Mouse (Mus musculus) G1E (cell line): Measurements from ENCODE around the gene Ptpn6. TPM values are rescaled to one million over a fixed set of nuclear protein-coding genes. Genes with fewer than 3 reads are reported as not detected.

Experiments
- ATAC-seq: 2 replicates; pipeline ENCODE4 v1.8.0; 2016; ENCODE audit warnings: mild to moderate bottlenecking; ENCODE audit not compliant: insufficient number of reproducible peaks, poor library complexity, low FRiP score, severe bottlenecking; ENCODE audit errors: extremely low read depth
- DNase-seq: peaks from one replicate; pipeline ENCODE4 v3.0.0; 2012; ENCODE audit warnings: low spot score
- H3K27me3 ChIP-seq: 2 replicates; pipeline ENCODE4 v1.6.1; 2012; ENCODE audit warnings: mild to moderate bottlenecking, low read length, inconsistent platforms; ENCODE audit not compliant: insufficient read depth
- H3K36me3 ChIP-seq: replicated peaks from 2 replicates; pipeline ENCODE3; 2012; ENCODE audit warnings: mild to moderate bottlenecking, inconsistent platforms
- H3K4me1 ChIP-seq: 2 replicates; pipeline ENCODE4 v1.6.1; 2012; ENCODE audit warnings: low read depth, low read length, inconsistent platforms, mixed read lengths; ENCODE audit not compliant: insufficient read depth
- H3K4me3 ChIP-seq: 2 replicates; pipeline ENCODE4 v1.5.1; 2012; ENCODE audit warnings: low read depth, mild to moderate bottlenecking, inconsistent platforms, low read length, moderate library complexity, mixed read lengths
- H3K9me3 ChIP-seq: replicated peaks from 2 replicates; pipeline ENCODE4 v1.6.1; 2012; ENCODE audit warnings: inconsistent platforms
- CTCF ChIP-seq: IDR thresholded peaks from 2 replicates; pipeline ENCODE4 v1.5.1; 2012; ENCODE audit warnings: low read depth, low read length, inconsistent platforms, mixed read lengths
- GATA1 ChIP-seq: IDR thresholded peaks from 2 replicates; pipeline ENCODE4 v1.6.1; 2012; ENCODE audit warnings: borderline replicate concordance, low read length, inconsistent platforms, mixed read lengths
- GATA2 ChIP-seq: IDR thresholded peaks from 2 replicates; pipeline ENCODE4 v1.6.1; 2012; ENCODE audit warnings: low read depth, low read length, inconsistent platforms, borderline replicate concordance
- POLR2AphosphoS5 ChIP-seq: IDR thresholded peaks from 2 replicates; pipeline ENCODE4 v1.6.1; 2012; ENCODE audit warnings: low read depth, low read length, inconsistent platforms; ENCODE audit not compliant: insufficient replicate concordance
- TAL1 ChIP-seq: conservative IDR thresholded peaks from 2 replicates; pipeline ENCODE4 v1.6.1; 2012; ENCODE audit warnings: low read depth, low read length, inconsistent platforms, mixed read lengths
- polyA plus RNA-seq: library from polyadenylated mRNA; stranded (reverse); fragments of >175 nt; gene quantifications from 2 replicates; pipeline ENCODE4 v1.2.3, GENCODE M21; 2012
- total RNA-seq, 2 experiments: library from RNA; stranded (forward) in 1 of 2; stranded (reverse) in 1 of 2; fragments of 200-1000 nt in 1 of 2; fragments of >200 nt in 1 of 2; fragmentation: Nextera tagmentation in 1 of 2; gene quantifications; 2 replicates each; pipeline ENCODE4 v1.2.3; 2014 to 2017

Ptpn6 gene
- total RNA-seq (2014; fragmentation: Nextera tagmentation) (66.2 and 72.6 TPM in 2 replicates), total RNA-seq (2017) (309 and 356 TPM in 2 replicates), polyA plus RNA-seq (54.9 and 129 TPM in 2 replicates)

DNA sequence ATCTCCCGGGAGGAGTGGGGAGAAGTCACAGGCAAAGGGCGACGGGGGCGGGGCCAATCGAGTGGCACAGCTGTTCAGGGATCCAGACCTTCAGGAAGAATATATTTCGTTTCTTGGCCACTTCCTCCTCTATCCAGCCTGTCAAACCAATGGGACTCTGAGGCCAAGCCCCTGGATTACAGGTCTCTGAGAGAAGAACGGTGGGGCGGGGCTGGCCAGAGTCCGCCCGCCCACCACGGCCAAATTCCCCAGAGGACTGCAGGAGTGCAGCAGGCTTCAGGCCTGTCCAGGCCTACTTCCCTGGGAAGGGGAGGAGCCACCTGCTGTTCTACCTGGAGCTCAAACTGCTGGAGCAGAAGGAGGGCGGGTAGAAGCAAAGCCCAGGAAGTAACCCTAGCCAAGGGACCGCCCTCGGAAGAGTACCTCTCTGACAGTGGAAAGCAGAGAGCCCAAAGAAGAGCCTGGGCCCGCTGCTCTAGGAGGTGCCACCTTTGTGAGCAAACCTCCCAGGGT, at the start of gene Ptpn6:
Gene Ptpn6 (minus strand): TSS at position 204 of the 513 bp plus-strand sequence.
- TF ChIP-seq GATA2: no peak
- TF ChIP-seq CTCF: no peak
- TF ChIP-seq POLR2AphosphoS5: no peak
- no peak for TF ChIP-seq TAL1
- TF ChIP-seq GATA1: no peak
- DNase-seq (no peak), ATAC-seq (0 out of 2 replicates have a peak, but pooled peaks have one; percentile 3)
- Histone ChIP-seq H3K4me3 (peak within 1 kb of the TSS; percentile 61; the same call in 1 of the 2 replicates), H3K36me3 (peaks cover 19% of the 10 kb centered on the region), H3K4me1 (peaks cover 66% of the 10 kb centered on the region), H3K27me3 (no peaks in the 10 kb centered on the region), H3K9me3 (no peaks in the 10 kb centered on the region)

- DNase-seq (no peak), ATAC-seq (no peak)
- no peaks in the 10 kb centered on the region for H3K9me3 ChIP-seq
- no peaks in the 10 kb centered on the region for H3K4me1 ChIP-seq
- peaks cover 8% of the 10 kb centered on the region for H3K36me3 ChIP-seq
- H3K4me3 ChIP-seq: no peak overlapping the region
- TF ChIP-seq GATA2 (no peak), GATA1 (no peak)
- peaks cover 2% of the 10 kb centered on the region; the same call in 1 of the 2 replicates for H3K27me3 ChIP-seq
Observed at GRCm38 (mm10) chr6:124787722-124788121, 49.2 kb upstream of the Ptpn6 start.

- no peak for ATAC-seq
- peaks cover 5% of the 10 kb centered on the region for H3K36me3 ChIP-seq
- H3K9me3 ChIP-seq: no peaks in the 10 kb centered on the region
- no peak for TF ChIP-seq CTCF
- H3K4me1 ChIP-seq: peaks cover 5% of the 10 kb centered on the region; the same call in 1 of the 2 replicates
- peaks cover 7% of the 10 kb centered on the region for H3K27me3 ChIP-seq
- no peak for DNase-seq
- H3K4me3 ChIP-seq: no peak overlapping the region
Observed at GRCm38 (mm10) chr6:124786756-124787420, 48.4 kb upstream of the Ptpn6 start.

DNA sequence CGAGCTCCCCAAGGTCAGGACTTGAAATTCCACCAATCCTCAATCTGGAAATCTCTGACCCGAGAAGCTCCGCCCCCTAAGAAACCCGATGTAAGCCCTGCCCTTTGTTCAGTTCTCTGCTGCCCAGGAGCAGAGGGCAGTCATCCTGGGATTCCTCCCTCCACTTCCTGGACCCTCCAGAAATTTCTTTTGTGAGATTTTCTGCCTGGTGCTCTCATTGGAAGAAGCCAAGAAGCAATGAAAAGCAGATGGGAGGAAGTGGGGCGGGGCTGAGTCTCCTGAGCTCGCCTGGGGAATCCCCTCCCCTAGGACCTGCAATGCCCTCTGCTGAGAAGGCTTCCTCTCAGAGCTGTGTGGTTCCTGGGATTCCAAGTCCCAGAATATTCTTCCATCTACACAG, 43.9 kb upstream of the Ptpn6 start:
- H3K4me3 ChIP-seq: no peak overlapping the region; the same call in 1 of the 2 replicates
- H3K4me1 ChIP-seq: peaks cover 5% of the 10 kb centered on the region
- no peak for TF ChIP-seq POLR2AphosphoS5
- TF ChIP-seq CTCF: no peak
- no peak for TF ChIP-seq GATA2
- no peak for TF ChIP-seq TAL1
- TF ChIP-seq GATA1: no peak
- H3K36me3 ChIP-seq: no peaks in the 10 kb centered on the region
- peaks cover 45% of the 10 kb centered on the region for H3K27me3 ChIP-seq
- no peaks in the 10 kb centered on the region for H3K9me3 ChIP-seq
- ATAC-seq (no peak), DNase-seq (no peak)

GRCm38 (mm10) chr6:124780917-124781316, 42.4 kb upstream of the Ptpn6 start:
- Histone ChIP-seq H3K4me3 (no peak overlapping the region), H3K36me3 (no peaks in the 10 kb centered on the region), H3K4me1 (peaks cover 5% of the 10 kb centered on the region), H3K9me3 (no peaks in the 10 kb centered on the region), H3K27me3 (peaks cover 58% of the 10 kb centered on the region)
- DNase-seq (no peak), ATAC-seq (no peak)
- TF ChIP-seq CTCF: no peak
- no peak for TF ChIP-seq TAL1
- no peak for TF ChIP-seq GATA2
- TF ChIP-seq POLR2AphosphoS5: no peak
- TF ChIP-seq GATA1: no peak

DNA sequence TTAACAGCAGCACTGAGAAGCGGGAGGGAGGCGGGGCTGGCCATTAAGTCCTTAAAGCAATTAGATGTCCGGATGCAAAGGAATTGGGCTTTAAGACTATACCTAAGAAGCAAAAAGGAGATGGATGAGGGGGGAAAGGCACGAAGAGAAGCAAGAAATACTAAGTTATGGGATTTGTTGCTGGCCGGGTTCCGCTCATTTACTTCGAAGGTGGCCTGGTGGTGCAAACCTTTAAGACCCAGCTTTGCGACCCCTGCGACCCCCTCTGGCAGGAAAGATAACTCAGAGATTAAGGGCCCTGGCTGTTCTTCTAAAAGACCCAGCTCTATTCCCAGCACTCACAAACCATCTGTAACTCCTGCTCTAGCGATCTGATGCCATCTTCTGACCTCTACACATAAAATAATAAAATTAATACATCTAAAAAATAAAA, 41.5 kb upstream of the Ptpn6 start:
- Histone ChIP-seq H3K9me3 (no peaks in the 10 kb centered on the region), H3K4me1 (peaks cover 5% of the 10 kb centered on the region), H3K4me3 (no peak overlapping the region), H3K36me3 (no peaks in the 10 kb centered on the region), H3K27me3 (peaks cover 62% of the 10 kb centered on the region)
- ATAC-seq (no peak), DNase-seq (no peak)
- TF ChIP-seq GATA1 (no peak), CTCF (no peak), TAL1 (no peak), POLR2AphosphoS5 (no peak), GATA2 (no peak)
